Mouse (Mus musculus) hindbrain, embryonic 14.5 days (tissue): ENCODE measurements around the gene Psmc6. TPM values are rescaled to one million over a fixed set of nuclear protein-coding genes. Genes with fewer than 3 reads are reported as not detected.

Experiments
- ATAC-seq: fragments of 200-750 bp; cut with Nextera tagmentation; 2 replicates; pipeline ENCODE4 v1.8.0; 2017; ENCODE audit warnings: moderate number of reproducible peaks, mild to moderate bottlenecking, moderate TSS enrichment, moderate library complexity; ENCODE audit not compliant: low FRiP score
- DNase-seq: peaks from one replicate; pipeline ENCODE4 v3.0.0-alpha.2; 2015; ENCODE audit warnings: low spot score
- H3K27ac ChIP-seq: fragments of 300-500 bp; sonication (generic); 2 replicates; pipeline ENCODE4 v1.5.1; 2014; ENCODE audit warnings: mild to moderate bottlenecking, moderate library complexity
- H3K27me3 ChIP-seq: fragments of 300-500 bp; sonication (generic); 2 replicates; pipeline ENCODE4 v1.6.1; 2014; ENCODE audit warnings: mild to moderate bottlenecking, low read length, mixed read lengths; ENCODE audit not compliant: control insufficient read depth, insufficient read depth
- H3K36me3 ChIP-seq: fragments of 300-500 bp; sonication (generic); replicated peaks from 2 replicates; pipeline ENCODE4 v1.6.1; 2014; ENCODE audit not compliant: control insufficient read depth, insufficient read depth
- H3K4me1 ChIP-seq: fragments of 300-500 bp; sonication (generic); replicated peaks from 2 replicates; pipeline ENCODE4 v1.6.1; 2014; ENCODE audit warnings: antibody characterized with exemption, low read length, mixed read lengths; ENCODE audit not compliant: control insufficient read depth, insufficient read depth
- H3K4me2 ChIP-seq: fragments of 300-500 bp; sonication (generic); replicated peaks from 2 replicates; pipeline ENCODE4 v1.6.1; 2014; ENCODE audit warnings: mild to moderate bottlenecking, moderate library complexity
- H3K4me3 ChIP-seq: fragments of 300-500 bp; sonication (generic); replicated peaks from 2 replicates; pipeline ENCODE4 v1.5.1; 2014; ENCODE audit warnings: mild to moderate bottlenecking, low read length
- H3K9ac ChIP-seq: fragments of 300-500 bp; sonication (generic); 2 replicates; pipeline ENCODE4 v1.6.1; 2014
- H3K9me3 ChIP-seq: fragments of 300-500 bp; sonication (generic); 2 replicates; pipeline ENCODE4 v1.6.1; 2016; ENCODE audit warnings: low read length; ENCODE audit not compliant: control insufficient read depth
- WGBS: fragments of 180-500 bp; shearing (Covaris S2); extraction: QIAGEN DNeasy Blood & Tissue Kit; methylation state at CpG from one replicate; pipeline ENCODE4 v1.1.7; 2014; 5-methylcytosine and 5-hydroxymethylcytosine counted together
- polyA plus RNA-seq: library from polyadenylated mRNA; unstranded; fragments of >200 nt; fragmentation: Nextera tagmentation; extraction: Ambion mirVana; gene quantifications from 2 replicates; pipeline ENCODE4 v1.2.1, GENCODE M21; 2014

The Psmc6 gene
- polyA plus RNA-seq, 1 experiment from 2014 or later: 169 TPM

DNA sequence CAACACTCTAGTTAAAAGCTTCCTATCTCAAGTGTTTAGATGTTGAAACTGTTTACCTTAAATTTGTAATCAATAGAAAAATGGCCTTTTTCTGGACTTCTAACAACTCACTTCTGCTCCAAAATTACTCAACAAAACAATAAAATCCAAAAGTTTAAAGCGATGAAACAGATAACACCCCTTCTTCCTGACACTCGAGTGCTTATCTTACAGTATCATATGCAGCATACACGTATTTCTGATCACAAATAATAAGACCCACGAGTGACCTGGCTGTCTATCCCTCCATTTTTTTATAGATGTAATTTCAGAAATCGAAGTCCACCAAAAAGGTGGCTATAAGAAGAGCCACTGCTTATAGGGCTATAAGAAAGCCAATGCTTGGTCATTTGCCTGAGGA is 12.7 kb upstream of the Psmc6 start:
- no peak for ATAC-seq
- 84% methylated on average over 5 of the region's 5 CpGs for WGBS
- no peak overlapping the region for H3K27ac ChIP-seq
- H3K36me3 ChIP-seq: no peaks in the 10 kb centered on the region
- H3K4me2 ChIP-seq: peak overlapping the region; percentile 57
- peak overlapping the region; percentile 96 for H3K9ac ChIP-seq
- H3K4me3 ChIP-seq: peak overlapping the region; percentile 95
- no peaks in the 10 kb centered on the region for H3K9me3 ChIP-seq
- DNase-seq: no peak
- no peaks in the 10 kb centered on the region for H3K27me3 ChIP-seq
- H3K4me1 ChIP-seq: peaks cover 29% of the 10 kb centered on the region

DNA sequence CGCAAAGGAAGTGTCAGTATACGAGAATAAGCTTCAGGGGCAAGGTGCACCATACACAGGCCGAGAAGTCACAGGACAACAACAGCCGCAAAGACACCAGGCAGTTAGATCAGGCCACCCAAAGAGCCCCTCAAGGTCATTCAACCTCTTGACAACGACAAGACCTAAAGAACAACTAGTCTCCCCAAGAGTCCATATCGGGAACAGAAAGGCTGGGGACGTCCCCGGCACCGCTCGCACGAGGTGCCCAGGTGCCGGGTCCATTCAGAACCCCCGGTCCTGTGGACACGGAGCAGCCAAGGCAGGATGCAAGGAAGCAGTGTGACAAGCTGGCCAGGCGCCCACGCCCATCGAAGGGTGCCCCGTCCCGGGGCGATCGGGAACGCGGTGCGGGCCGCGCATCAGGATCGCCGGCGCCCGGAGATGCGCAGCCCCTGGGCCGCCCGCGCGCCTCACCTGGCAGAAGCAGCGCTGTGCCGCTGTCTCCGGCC is 11.6 kb upstream of the Psmc6 start:
- 1% methylated on average over 26 of the region's 38 CpGs for WGBS
- no peak for DNase-seq

DNA sequence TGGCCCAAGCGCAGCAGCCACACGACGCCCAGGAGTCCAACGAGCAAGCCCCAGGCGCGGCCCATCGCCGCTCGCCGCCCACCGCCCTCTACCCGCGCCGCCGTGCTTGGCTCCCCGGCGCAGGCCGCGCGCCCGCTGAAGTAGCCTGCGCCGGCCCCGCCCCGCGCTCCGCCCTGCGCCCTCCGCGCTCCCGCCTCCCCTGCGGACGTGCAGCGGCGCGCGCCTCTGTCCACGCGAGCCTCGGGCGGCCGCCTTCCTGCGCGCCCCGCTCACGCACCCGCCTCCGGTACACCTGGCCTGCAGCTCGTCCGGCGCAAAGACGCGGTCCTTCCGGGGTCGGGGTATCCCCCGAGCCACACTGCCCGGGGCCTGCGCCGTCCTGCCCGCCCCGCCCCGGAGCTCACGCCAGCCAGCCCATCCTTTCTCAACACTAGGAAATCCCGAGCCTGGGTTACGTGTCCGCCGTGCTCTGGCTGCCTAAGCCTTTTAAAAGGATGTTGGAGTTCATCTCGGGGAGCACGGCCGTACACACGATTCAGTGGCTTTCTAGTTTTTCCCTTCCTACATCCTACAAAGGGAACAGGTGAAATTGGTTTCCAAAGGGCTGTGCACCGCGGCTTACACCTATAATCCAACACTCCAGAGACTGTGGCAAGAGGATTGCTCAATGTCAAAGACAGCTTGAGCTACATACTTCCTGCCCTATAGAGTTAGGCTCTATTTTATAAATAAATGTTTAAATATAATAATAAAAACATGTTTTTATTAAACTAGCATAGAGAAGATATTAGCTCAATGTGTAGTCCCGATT is 11.0 kb upstream of the Psmc6 start, which contains the start of gene Ero1l:
Gene Ero1l (minus strand): TSS at position 346 of the 811 bp plus-strand sequence.
- Histone ChIP-seq H3K9ac (peak within 1 kb of the TSS; percentile 96), H3K9me3 (no peaks in the 10 kb centered on the region), H3K27ac (peak within 1 kb of the TSS; percentile 96), H3K4me1 (peaks cover 29% of the 10 kb centered on the region), H3K27me3 (no peaks in the 10 kb centered on the region), H3K36me3 (no peaks in the 10 kb centered on the region), H3K4me2 (peak within 1 kb of the TSS; percentile 57), H3K4me3 (peak within 1 kb of the TSS; percentile 95)
- WGBS: 2% methylated on average over 58 of the region's 74 CpGs
- DNase-seq (peak; percentile 87), ATAC-seq (peak; percentile 97)

More for the DNA sequence above, 11.6 kb upstream of the Psmc6 start:
- H3K9me3 ChIP-seq: no peaks in the 10 kb centered on the region
- peaks cover 29% of the 10 kb centered on the region for H3K4me1 ChIP-seq
- no peak; the same call in 1 of the 2 replicates for ATAC-seq
- peak overlapping the region; percentile 95 for H3K4me3 ChIP-seq
- peak overlapping the region; percentile 57 for H3K4me2 ChIP-seq
- H3K27ac ChIP-seq: peak overlapping the region; percentile 96
- no peaks in the 10 kb centered on the region for H3K36me3 ChIP-seq
- peak overlapping the region; percentile 96 for H3K9ac ChIP-seq
- no peaks in the 10 kb centered on the region for H3K27me3 ChIP-seq

DNA sequence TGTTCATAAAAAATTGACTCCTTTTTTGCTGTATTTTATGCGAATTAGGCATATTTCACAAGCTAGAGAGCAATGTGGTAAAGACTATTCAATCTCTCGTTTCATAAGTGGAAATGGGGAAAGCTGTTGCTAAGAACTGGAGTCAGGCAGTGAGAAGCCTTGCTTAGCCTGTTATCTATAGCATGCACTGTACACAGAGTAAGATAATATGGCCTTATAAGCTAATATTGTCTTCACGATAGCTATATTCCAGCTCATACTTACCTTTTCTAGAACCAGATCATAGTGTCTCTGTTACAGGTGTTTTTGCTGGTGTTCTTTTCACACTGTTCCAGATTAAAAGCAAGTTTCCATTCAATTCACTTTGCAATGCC is 10.4 kb upstream of the Psmc6 start:
- 67% methylated on average over 3 of the region's 3 CpGs for WGBS
- Histone ChIP-seq H3K9me3 (no peaks in the 10 kb centered on the region), H3K4me2 (peak overlapping the region; percentile 57), H3K4me3 (peak overlapping the region; percentile 95), H3K9ac (peak overlapping the region; percentile 96), H3K27ac (peak overlapping the region; percentile 96), H3K4me1 (peaks cover 29% of the 10 kb centered on the region), H3K36me3 (no peaks in the 10 kb centered on the region), H3K27me3 (no peaks in the 10 kb centered on the region)
- no peak for DNase-seq
- ATAC-seq: no peak

DNA sequence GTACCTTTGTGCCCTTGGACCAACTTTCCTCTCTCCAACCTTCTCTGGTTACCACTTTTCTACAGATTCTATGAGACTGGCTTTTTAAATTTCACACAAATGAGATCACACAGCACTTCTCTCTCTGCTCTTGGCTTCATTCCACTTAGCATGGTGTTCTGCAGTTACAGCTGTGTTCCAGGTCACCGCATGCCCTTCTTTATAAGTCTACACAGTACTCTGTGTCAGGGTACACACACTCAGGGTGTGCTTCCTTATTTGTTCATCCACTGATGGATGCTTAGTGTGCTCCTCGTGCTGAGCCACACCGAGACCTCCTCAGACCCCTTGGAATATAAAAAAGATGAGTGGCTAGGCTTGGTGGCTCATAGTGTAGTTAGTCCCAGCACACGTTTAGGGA is 9.5 kb upstream of the Psmc6 start:
- H3K36me3 ChIP-seq: no peaks in the 10 kb centered on the region
- peaks cover 29% of the 10 kb centered on the region for H3K4me1 ChIP-seq
- DNase-seq (no peak), ATAC-seq (no peak)
- H3K27me3 ChIP-seq: no peaks in the 10 kb centered on the region
- no peaks in the 10 kb centered on the region for H3K9me3 ChIP-seq
- H3K4me3 ChIP-seq: no peak overlapping the region
- H3K9ac ChIP-seq: no peak overlapping the region
- no peak overlapping the region for H3K27ac ChIP-seq
- 83% methylated on average over 4 of the region's 4 CpGs for WGBS
- H3K4me2 ChIP-seq: no peak overlapping the region

DNA sequence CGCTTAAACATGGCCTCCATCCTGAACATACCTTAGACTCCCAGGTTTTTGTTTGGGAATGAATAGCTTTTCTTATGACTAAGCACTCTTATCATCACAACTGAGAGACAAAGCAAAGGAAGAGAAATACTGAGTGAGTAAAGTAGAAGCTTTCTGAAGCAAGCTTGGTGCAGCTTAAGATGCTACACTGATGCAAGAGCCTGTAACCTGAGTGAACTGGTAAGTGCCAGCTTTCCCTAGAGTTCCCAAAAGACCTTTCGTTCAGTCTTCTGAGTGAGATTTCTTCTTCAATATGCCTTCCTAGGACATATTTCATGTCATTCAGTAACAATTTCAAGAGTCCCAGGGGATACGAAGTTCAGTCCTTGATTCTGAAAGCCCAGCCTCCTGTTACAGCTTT is 8.5 kb upstream of the Psmc6 start:
- H3K4me1 ChIP-seq: peaks cover 20% of the 10 kb centered on the region
- no peak for ATAC-seq
- no peak overlapping the region for H3K4me2 ChIP-seq
- H3K4me3 ChIP-seq: no peak overlapping the region
- H3K9me3 ChIP-seq: no peaks in the 10 kb centered on the region
- H3K36me3 ChIP-seq: no peaks in the 10 kb centered on the region
- no peak overlapping the region for H3K9ac ChIP-seq
- H3K27ac ChIP-seq: no peak overlapping the region
- no peaks in the 10 kb centered on the region for H3K27me3 ChIP-seq
- WGBS: 85% methylated on average over 3 of the region's 3 CpGs
- DNase-seq: no peak

DNA sequence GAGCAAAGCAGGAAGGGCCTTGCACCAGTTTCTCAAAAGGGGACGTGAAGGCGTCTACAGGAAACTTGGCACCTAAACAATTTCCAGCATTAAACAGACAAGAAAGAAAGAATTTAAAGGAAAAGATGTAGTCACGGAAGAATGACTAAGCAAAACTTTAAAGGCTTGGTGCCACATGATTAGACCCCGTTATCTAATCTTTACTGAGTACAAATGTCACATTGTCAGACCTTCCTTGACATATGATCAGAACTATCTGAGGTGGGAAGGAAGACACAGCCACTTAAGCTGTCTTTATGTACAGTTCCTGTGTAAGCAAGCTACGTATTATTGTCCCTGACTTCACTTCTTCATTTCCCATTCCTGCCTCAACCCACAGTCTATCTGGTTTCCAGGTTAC is 8.0 kb upstream of the Psmc6 start:
- Histone ChIP-seq H3K4me1 (peaks cover 15% of the 10 kb centered on the region), H3K4me2 (no peak overlapping the region), H3K27ac (no peak overlapping the region), H3K27me3 (no peaks in the 10 kb centered on the region), H3K9me3 (no peaks in the 10 kb centered on the region), H3K36me3 (no peaks in the 10 kb centered on the region), H3K9ac (no peak overlapping the region), H3K4me3 (no peak overlapping the region)
- DNase-seq (no peak), ATAC-seq (no peak)
- WGBS: 83% methylated on average over 5 of the region's 5 CpGs

DNA sequence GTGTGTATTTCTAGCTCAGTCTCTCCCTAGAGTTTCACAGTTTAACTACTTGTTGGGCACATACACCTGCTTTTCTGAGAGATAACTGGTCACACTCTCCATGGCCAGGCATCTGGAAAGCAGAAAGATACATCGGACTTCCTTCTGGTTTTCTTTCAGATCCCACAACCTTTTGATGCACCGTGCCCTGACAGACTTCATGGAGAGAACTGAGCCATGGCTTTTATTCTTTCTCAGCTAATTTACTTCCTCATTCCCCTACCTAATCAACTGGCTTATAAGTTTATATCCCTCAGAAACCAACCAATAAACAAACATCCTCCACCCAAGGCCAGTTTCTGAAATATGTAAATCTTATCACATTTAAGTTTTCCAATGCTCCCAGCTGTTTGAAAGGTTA is 7.1 kb upstream of the Psmc6 start:
- no peaks in the 10 kb centered on the region for H3K27me3 ChIP-seq
- no peaks in the 10 kb centered on the region for H3K9me3 ChIP-seq
- no peak overlapping the region for H3K9ac ChIP-seq
- H3K4me1 ChIP-seq: 0 out of 2 replicates have a peak, but pooled peaks cover 8% of the 10 kb centered on the region
- 92% methylated on average over 2 of the region's 2 CpGs for WGBS
- no peak overlapping the region for H3K27ac ChIP-seq
- DNase-seq (no peak), ATAC-seq (no peak)
- H3K36me3 ChIP-seq: no peaks in the 10 kb centered on the region
- no peak overlapping the region for H3K4me2 ChIP-seq
- no peak overlapping the region for H3K4me3 ChIP-seq

DNA sequence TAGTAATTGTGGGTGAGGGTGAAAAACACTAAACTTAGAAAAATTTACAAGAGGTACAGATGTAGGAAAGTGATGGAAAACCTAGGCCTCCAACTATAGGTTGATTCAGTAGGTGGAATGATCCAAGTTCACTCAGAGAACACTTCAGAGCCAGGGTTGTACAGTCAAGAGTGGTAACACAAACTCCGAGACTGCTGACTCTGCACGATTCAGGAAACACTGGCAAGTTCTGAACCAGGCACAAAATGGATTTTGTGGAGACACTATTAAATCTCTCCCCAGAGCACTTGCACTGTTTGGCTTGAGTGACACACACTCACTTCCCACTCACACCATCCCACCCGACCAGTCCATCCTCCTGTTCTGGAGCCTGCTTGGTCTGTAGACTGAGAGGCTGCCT is 6.3 kb upstream of the Psmc6 start:
- DNase-seq (no peak), ATAC-seq (no peak)
- H3K27ac ChIP-seq: no peak overlapping the region
- no peak overlapping the region for H3K9ac ChIP-seq
- no peaks in the 10 kb centered on the region for H3K9me3 ChIP-seq
- WGBS: 82% methylated on average over 3 of the region's 3 CpGs
- H3K4me1 ChIP-seq: 0 out of 2 replicates have a peak, but pooled peaks cover 7% of the 10 kb centered on the region
- no peaks in the 10 kb centered on the region for H3K36me3 ChIP-seq
- no peak overlapping the region for H3K4me2 ChIP-seq
- no peak overlapping the region for H3K4me3 ChIP-seq
- no peaks in the 10 kb centered on the region for H3K27me3 ChIP-seq
